Mouse (Mus musculus): ENCODE data around the gene Pou5f1.
"Not testable (repeated sequence)": the region's sequence is repeated elsewhere in the genome, so short reads cannot be mapped to it uniquely, and the experiment has no call there.

The Pou5f1 gene

DNA sequence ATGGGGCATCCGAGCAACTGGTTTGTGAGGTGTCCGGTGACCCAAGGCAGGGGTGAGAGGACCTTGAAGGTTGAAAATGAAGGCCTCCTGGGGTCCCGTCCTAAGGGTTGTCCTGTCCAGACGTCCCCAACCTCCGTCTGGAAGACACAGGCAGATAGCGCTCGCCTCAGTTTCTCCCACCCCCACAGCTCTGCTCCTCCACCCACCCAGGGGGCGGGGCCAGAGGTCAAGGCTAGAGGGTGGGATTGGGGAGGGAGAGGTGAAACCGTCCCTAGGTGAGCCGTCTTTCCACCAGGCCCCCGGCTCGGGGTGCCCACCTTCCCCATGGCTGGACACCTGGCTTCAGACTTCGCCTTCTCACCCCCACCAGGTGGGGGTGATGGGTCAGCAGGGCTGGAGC, at the start of gene Pou5f1:
Gene Pou5f1, plus strand, starts transcription at position 243 of the 400 bp plus-strand sequence.
- DNase-seq (ENCODE audit: low spot score): no peak

DNA sequence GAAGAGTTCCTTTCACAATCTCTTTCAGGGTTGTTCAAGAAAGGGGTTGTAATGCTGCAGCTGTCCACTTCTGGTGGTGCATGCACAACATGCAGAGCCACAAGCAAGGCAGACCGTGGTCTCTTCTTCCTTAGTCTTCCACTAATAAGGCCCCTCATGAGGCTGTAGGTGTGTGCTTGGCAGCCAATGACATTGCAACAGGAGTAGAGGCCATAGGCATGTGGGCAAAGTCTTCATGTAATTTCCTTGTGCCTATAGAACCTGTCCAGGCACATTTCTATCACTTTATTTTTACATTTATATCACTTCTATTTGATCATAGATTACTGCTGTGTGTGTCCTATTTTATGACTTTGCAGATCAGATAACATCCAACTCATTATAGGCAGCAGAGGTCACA, 47.6 kb upstream of the Pou5f1 start:
- not testable (repeated sequence) for DNase-seq (ENCODE audit: low spot score)

DNA sequence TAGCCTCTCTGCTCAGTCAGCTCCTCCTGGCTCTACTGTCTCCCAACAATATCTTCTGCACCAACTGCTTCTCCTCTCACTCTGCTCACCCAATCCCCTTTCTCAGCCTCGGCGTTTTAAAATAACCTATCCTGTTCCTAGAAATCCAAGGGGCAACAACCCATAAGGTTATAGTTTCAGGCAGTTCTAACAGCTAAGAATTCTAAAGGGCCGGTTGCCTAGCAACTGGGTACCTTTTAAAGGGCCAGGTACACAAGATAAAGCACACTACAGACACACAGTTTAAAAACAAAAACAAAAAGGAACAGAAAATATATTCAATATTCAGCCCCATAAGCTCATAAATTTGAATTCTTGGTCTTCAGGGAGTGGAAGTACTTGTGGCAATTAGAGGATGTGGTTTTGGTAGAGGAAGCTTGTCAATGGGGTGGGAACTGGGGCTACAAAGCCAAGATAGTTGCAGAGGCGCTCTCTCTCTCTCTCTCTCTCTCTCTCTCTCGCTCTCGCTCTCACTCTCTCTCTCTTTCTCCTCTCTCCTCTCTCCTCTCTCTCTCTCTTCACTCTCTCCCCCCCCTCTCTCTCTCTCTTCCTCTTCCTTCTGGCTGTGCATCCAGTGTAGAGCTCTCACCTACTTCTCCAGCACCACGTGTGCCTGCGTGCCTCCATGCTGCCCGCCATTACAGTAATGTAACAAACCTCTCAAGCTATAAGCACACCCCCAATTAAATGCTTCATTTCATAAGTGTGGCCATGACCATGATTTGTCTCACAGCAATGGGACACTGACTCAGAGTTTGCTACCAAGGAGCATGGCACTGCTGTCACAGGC, 45.1 kb upstream of the Pou5f1 start:
- DNase-seq (ENCODE audit: low spot score): not testable (repeated sequence)

DNA sequence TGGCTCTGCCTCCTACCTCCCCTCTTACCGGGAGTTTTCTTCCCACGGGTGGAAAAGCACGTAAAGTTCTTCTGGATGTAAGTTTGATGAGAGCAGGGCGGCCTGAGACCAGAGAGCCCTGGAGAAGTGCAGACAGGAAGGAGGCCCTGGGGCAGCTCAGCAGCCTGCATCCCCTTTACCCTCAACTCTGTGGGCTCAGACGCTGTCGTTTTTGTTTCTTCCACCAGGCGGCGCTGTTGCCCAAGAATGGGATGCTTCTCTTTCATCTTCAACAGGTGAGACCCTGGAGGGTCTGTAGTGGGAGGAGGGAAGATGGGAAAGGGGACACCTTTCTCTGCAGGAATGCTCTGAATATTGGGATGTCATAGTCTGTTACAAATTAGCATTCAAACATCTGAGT, 40.2 kb upstream of the Pou5f1 start:
- DNase-seq (ENCODE audit: low spot score): not testable (repeated sequence)

DNA sequence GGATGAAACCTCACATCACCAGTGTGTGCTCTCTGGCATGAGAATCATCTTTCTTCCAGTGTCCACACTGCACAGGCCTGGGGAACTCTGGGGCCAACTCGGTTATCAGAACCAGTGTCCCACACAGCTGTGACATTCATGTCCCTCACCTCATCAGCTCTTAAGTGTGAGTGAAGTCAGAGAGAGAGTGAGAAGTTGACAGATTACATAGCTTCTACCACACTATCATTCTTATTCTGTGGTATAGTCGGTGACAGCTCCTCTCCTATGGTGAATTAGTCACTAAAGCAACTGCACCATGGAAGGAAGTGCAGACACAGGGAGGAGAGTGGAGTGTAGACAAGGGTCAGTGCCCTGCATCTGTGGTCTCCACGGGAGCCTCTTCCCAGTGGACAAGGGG, 36.9 kb upstream of the Pou5f1 start:
- DNase-seq (ENCODE audit: low spot score): not testable (repeated sequence)

DNA sequence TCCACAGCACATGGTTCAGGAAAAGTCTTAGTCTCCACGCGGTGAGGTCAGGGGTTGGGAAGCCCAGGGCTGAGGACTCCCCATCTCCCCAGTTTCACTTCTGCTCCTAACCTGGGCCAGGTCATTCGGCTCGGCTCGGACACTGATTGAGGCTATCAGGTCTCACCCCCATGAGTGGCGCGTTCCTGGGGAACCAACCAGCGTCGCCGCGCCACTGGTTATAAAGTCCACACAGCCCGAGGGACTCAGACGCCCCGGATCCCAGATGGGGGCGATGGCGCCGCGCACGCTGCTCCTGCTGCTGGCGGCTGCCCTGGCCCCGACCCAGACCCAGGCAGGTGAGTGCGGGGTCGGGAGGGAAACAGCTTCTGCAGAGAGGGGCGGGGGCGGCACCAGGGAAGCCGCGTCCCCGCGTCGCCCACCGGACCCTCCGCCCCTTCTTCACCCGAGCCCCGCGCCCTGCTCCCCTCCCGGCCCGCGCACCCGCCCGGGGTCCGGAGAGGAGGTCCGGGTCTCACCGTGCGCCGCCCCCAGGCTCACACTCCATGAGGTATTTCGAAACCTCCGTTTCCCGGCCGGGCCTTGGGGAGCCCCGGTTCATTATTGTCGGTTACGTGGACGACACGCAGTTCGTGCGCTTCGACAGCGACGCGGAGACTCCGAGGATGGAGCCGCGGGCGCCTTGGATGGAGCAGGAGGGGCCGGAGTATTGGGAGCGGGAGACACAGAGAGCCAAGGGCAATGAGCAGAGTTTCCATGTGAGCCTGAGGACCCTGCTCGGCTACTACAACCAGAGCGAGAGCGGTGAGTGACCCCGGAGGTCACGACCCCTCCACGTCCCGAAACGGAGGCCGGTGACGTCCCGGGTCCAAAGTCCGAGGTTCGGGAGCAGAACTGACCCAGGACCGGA, 35.7 kb upstream of the Pou5f1 start, which contains the start of gene H2-Q10:
Gene H2-Q10, plus strand, starts transcription at position 248 of the 910 bp plus-strand sequence.
- DNase-seq (ENCODE audit: low spot score): no peak

DNA sequence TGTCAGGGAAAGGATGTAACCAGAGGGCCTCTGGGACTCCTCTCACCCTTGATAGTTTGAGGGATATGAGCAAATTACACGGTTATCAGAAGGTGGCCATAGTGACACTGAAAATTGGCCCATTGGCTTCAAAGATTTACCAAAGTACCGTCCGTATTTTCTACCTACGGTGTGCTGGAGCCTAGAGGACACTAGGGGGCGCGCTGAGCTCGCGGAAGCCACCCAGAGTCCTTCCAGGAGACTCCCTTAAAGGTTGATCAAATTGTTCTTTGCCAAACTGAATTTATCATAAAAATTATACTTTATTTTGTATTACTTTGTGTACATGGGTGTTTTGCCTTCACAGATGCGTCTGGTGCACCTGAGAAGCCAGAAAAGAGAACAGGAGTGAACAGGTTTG, 21.8 kb upstream of the Pou5f1 start:
- peak; percentile 70 for DNase-seq (ENCODE audit: low spot score)

DNA sequence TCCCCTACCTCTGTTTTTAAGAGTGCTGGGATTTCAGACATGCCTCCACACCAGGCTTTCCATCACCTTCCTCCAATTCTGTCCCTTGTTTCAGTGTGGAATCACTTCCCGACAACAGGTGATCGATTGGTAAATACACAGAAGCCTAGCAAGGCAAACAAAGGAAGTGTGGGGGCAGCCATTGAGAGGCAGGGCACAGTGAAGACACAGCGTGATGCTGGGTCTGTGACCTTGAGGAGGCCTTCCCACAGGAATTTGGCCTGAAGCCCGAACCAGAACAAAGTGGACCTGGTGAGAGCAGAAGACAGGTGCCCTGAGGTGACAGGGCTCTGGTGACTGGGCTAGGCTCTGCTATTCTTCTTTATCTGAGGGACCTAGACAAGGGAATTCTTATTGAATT, 20.1 kb upstream of the Pou5f1 start:
- DNase-seq (ENCODE audit: low spot score): no peak

DNA sequence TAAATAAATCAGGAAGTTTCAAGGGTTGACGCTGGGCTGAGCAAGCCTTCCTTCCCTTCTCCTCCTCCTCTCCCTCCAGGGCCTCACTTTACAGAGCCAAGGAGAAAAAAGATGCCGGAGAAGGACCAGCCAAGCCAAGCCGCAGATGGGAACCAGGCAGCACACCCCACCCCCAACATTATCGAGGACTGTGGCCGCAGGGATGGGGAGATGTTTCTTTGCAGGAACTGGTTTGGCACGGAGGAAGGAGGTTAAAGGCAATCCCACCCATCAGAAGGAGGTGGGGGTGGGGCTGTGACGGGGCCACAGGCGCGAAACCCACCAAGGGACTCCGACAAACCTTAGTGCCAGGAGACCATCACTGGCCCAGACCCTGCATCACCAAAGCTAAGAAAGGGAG, 19.1 kb upstream of the Pou5f1 start:
- DNase-seq (ENCODE audit: low spot score): no peak

DNA sequence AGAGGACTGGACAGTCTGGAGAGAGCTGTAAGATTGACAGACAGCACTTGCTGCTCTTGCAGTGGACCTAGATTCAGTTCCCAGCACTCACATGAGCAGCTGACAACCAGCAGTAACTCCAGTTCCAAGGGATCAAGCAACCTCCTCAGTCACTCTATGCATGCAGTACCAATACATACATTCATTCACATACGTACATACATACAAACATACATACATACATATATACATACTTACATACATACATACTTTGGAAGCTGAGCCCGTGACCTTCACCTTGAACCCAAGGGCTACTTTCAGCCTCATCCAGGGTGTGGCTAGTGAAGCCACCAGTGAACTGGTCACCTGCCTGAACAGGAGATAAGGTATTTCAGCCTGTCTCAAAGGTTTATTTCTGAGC, 17.8 kb upstream of the Pou5f1 start:
- DNase-seq (ENCODE audit: low spot score): no peak

DNA sequence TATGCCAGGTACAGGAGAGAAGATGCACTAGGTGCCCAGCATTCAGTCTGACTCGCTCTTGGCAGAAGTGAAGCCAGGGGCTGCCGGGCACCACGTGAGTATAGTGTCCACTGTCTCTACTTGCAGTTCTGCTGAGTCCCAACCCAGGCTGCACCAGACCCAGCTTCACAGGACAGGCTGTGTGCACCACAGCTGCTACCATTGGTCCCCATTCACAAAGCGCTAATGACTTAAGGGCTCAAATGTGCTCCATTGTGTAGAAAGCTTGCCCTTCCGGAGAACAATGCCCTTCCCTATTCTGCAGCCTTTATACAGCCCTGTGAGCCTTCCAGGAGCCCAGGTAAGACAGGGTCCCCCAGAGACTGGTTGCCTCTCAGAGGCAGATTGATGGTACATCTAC, 15.5 kb upstream of the Pou5f1 start:
- DNase-seq (ENCODE audit: low spot score): no peak

DNA sequence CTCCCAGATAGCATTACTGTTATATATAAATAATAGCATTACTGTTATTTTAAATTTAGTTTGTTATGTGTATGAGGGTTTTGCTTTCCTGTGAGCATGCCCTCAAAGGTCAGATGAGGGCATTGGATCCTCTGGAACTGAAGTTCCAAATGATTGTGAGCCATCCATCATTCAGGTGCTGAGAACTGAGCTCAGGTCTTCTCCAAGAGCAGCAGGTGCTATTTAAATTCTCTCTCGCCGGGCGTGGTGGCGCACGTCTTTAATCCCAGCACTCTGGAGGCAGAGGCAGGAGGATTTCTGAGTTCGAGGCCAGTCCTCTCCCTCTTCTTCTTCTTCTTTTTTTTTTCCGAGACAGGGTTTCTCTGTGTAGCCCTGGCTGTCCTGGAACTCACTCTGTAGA, 8.7 kb upstream of the Pou5f1 start:
- DNase-seq (ENCODE audit: low spot score): no peak

DNA sequence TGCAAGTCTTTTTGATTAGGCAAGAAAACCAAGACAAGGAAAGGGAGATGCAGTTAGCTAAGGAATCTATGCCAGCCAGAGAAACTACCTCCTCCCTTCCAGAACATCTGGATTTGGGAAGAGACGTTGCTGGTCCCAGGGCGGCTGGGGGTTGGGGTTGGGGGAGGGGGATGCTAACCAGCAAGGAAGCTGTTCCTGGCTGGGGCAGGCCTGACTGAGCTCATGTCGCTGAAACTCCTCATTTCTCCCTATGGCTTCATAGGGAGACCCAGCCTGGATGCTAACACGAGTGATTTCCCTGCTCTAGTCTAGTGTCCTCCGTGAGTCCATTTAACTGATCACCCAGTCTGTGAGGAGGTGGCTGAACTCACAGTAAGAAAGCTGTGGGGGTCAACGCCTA, 3.6 kb upstream of the Pou5f1 start:
- DNase-seq (ENCODE audit: low spot score): no peak

DNA sequence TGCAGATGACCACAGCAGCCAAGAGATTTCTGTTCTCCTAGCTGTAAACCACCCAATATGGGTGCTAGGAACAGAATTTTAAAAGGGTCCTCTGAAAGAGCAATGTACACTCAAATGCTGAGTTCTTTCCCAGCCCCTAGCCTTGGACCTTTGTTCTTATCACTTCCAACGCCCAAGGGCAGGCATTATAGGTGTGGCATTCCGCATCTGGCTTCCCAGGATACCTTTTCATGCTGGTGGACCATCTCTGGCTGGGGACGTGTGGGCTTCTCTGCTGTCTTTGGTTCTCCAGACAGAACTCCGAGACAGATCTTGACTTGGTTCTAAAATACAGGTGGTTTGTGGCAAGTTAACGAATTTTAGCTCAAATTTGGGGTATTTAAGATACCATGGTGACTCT, 3.1 kb upstream of the Pou5f1 start:
- no peak for DNase-seq (ENCODE audit: low spot score)

DNA sequence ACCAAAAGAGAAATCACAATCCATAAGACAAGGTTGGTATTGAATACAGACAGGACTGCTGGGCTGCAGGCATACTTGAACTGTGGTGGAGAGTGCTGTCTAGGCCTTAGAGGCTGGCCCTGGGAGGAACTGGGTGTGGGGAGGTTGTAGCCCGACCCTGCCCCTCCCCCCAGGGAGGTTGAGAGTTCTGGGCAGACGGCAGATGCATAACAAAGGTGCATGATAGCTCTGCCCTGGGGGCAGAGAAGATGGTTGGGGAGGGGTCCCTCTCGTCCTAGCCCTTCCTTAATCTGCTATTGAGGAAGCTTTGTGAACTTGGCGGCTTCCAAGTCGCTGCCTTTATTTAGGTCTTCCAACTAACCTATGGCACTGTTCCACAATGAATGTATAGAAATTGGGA, 2.0 kb upstream of the Pou5f1 start:
- no peak for DNase-seq (ENCODE audit: low spot score)

DNA sequence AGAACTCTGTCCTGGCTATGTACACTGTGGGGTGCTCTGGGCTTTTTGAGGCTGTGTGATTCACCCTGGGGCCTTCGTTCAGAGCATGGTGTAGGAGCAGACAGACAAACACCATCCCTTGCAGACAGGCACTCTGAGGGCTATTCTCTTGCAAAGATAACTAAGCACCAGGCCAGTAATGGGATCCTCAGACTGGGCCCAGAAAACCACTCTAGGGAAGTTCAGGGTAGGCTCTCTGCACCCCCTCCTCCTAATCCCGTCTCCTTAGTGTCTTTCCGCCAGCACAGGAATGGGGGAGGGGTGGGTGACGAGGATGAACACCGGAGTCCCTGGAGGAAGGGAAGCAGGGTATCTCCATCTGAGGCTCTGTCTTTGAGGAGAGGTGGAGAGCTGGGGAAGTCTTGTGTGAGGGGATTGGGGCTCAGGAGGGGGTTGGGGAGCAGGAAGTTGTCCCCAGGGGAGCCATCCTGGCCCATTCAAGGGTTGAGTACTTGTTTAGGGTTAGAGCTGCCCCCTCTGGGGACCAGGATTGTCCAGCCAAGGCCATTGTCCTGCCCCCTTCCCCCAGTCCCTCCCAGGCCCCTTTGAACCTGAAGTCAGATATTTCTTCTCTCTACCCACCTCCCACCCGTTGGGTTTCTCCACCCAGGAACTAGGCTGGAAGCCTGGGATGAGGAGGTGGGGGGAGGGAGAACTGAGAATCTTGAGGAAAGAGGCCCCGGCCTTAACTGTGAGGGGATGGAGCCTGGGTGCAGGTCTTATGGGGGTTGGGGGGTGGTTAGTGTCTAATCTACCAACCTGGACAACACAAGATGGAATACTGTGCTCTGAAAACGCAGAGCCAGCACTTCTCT, 963 bp upstream of the Pou5f1 start:
- no peak for DNase-seq (ENCODE audit: low spot score)

DNA sequence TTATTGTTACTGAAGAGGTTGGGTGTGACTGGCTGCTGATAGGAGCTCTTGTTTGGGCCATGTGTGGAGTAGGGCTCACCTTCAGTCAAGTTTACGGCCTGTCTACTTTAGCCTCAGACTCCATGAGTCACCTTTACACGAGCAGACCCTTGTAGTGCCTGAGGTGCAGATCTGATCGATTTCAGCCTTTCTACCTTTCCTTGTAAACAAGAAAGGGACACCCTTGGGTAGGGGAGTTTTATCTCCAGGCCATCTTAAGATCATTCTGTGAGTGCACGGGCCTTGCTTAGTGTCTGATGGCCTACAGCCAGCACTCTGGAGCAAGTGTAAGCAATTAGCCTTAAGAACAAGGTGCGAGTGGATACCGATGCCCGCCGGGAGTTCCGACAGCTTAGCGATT, 1.1 kb downstream of the Pou5f1 start:
- no peak for DNase-seq (ENCODE audit: low spot score)

DNA sequence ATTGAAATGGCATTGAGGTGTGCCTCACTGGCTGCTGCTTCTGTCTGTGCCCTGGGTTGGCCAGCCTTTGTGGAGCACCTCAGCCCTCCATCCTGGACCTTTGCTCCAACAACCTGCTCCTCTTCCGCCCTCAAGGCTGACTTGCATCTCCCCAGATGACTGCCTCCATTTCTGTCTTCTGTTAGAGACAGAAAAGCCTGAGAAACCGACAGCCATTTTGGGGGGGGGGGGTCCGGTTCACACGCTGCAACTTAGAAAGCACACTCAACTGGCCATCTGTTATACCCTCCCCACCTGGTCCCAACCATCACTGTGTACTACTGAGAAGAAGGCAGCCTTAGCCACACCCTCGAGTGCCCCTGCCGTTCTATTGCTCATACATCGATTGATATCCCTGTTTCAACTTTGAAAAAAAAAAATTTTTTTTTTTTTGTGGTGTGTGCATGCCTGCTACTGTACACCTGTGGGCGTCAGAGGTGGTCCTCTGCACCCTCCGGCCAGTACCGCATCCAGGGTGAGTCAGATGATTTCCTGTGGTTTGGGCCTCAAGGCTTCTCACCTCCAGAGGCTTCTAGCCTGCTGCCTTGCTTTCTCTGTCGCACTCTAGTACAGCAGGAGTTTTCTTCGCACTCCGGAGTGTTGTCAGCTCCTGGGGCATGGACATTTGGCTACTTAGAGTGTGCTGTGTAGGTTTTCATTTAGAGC, 1.9 kb downstream of the Pou5f1 start:
- no peak for DNase-seq (ENCODE audit: low spot score)

DNA sequence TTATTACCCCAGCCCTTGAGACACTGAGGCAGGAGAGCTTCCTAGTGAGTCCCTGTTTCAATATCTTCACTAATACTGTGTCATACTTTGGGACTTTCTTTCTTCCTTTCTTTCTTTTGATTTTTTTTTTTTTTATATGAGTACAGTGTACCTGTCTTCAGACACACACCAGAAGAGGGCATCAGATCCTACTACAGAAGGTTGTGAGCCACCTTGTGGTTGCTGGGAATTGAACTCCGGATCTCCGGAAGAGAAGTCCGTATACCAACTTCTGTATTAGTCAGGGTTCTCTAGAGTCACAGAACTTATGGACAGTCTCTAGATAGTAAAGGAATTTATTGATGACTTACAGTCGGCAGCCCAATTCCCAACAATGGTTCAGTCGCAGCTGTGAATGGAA, 2.5 kb downstream of the Pou5f1 start:
- not testable (repeated sequence) for DNase-seq (ENCODE audit: low spot score)

DNA sequence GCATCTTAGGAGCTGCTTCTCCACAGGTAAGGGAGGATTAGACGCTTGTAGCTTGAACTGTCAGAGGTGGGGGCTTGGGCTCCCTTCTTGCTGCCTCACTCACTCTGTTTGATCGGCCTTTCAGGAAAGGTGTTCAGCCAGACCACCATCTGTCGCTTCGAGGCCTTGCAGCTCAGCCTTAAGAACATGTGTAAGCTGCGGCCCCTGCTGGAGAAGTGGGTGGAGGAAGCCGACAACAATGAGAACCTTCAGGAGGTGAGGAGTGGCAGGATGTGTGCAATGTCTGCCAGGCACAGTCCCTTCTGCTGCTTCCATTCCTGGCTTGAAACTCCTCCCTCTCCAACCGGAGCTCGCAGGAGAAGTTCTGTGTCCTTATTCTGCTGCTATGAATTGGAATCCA, 3.5 kb downstream of the Pou5f1 start:
- DNase-seq (ENCODE audit: low spot score): peak; percentile 55

DNA sequence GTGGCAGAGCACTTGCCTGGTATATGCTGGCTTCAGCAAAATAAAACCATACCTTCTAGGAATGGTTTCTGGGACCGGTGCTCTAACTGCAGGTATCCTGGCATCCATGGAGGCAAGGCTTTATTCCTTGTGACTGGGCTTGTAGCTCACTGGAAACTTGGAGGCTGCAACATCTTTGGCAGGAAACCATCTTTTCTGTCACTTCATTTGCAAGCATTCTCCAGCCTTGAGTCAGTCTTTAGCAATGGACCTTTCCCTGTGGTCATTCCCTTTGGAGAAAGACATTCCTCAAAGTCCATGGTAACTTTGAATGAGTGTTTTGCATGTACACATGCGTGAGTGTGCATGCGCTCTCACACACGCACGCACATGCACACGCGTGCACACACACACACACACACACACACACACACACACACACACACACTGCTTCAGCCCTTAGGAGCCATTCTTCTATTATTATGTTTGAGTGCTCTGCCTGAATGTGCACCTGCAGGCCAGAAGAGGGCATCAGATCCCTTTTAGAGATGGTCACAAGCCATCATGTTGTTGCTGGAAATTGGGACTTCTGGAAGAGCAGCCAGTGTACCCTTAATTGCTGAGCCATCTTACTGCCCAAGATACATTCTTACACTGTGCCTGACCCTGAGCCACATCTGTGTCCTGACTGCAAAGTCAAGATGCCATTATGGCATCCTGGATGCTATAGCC, 7.3 kb downstream of the Pou5f1 start:
- DNase-seq (ENCODE audit: low spot score): peak; percentile 47
